In genomic region chr5:119674606-119675330, GRCm38 (mm10) we compare ENCODE assay signal across 10 mouse cellular contexts. TPM values are rescaled to one million over a fixed set of nuclear protein-coding genes. Genes with fewer than 3 reads are reported as not detected.
A peak's percentile ranks its signal among the peaks of the same experiment; 100 is the strongest.
DNase-seq lines count a peak whose midpoint lies in the region; ATAC-seq and TF ChIP-seq lines count a peak whose summit lies in the region.
"Had no signal": no experiment of that assay in that cellular context is flagged by ENCODE, and none has a peak within 500 bp of the region (broad histone marks: within the 10 kb centered on the region; RNA-seq: fewer than 3 reads in every experiment).

No protein-coding gene starts in this region.

- peaks cover 57% of the 10 kb centered on the region for H3K27me3 ChIP-seq in heart, embryonic 12.5 days (replicated peaks)
- peaks cover 36% of the 10 kb centered on the region; the same call in 1 of the 2 replicates for H3K27me3 ChIP-seq in lung, embryonic 15.5 days
- peaks cover 76% of the 10 kb centered on the region for H3K27me3 ChIP-seq in limb, embryonic 10.5 days (ENCODE audit: low read depth, poor library complexity, severe bottlenecking)
- H3K27me3 ChIP-seq in small intestine, adult 2 months (ENCODE audit: control insufficient read depth, insufficient read depth, low read length), result no peaks in the 10 kb centered on the region

- H3K36me3 ChIP-seq in heart, embryonic 12.5 days, result peaks cover 6% of the 10 kb centered on the region; the same call in 1 of the 2 replicates
- H3K36me3 ChIP-seq in lung, embryonic 15.5 days, result no peaks in the 10 kb centered on the region
- H3K36me3 ChIP-seq in limb, embryonic 10.5 days, result peaks cover 54% of the 10 kb centered on the region
- H3K36me3 ChIP-seq in small intestine, adult 2 months (ENCODE audit: control insufficient read depth, insufficient read depth, low read length), result peaks cover 62% of the 10 kb centered on the region

- H3K27ac ChIP-seq in heart, embryonic 12.5 days (ENCODE audit: poor library complexity, severe bottlenecking), result no peak overlapping the region; the same call in 1 of the 2 replicates
- peak overlapping the region; percentile 25 for H3K27ac ChIP-seq in lung, embryonic 15.5 days
- peak overlapping the region; percentile 92 for H3K27ac ChIP-seq in limb, embryonic 10.5 days
- peak overlapping the region; percentile 88 for H3K27ac ChIP-seq in small intestine, adult 2 months (ENCODE audit: insufficient read depth, low read depth, low read length)

- peaks cover 14% of the 10 kb centered on the region for H3K4me1 ChIP-seq in heart, embryonic 12.5 days (replicated peaks)
- H3K4me1 ChIP-seq in lung, embryonic 15.5 days, result peaks cover 15% of the 10 kb centered on the region; the same call in 1 of the 2 replicates
- peaks cover 56% of the 10 kb centered on the region for H3K4me1 ChIP-seq in limb, embryonic 10.5 days
- H3K4me1 ChIP-seq in small intestine, adult 2 months (ENCODE audit: control insufficient read depth, insufficient read depth, insufficient read length, low read length), result no peaks in the 10 kb centered on the region; the same call in 1 of the 2 replicates

- H3K4me2 ChIP-seq in heart, embryonic 12.5 days, result peak overlapping the region; percentile 60
- peak overlapping the region; percentile 81 for H3K4me2 ChIP-seq in lung, embryonic 15.5 days

- no peak for TF ChIP-seq CTCF in small intestine, adult 2 months (IDR thresholded peaks at IDR 0.05; ENCODE audit: extremely low read depth, insufficient read length, insufficient replicate concordance, low read depth, low read length)

- peak overlapping the region; percentile 58 for H3K4me3 ChIP-seq in heart, embryonic 12.5 days
- peak overlapping the region; percentile 66 for H3K4me3 ChIP-seq in lung, embryonic 15.5 days
- peak overlapping the region; percentile 65 for H3K4me3 ChIP-seq in limb, embryonic 10.5 days
- peak overlapping the region; percentile 70 for H3K4me3 ChIP-seq in small intestine, adult 2 months (ENCODE audit: low read depth, low read length)

- 35% methylated on average over 12 of the region's 12 CpGs for WGBS in heart, embryonic 12.5 days
- 11% methylated on average over 12 of the region's 12 CpGs for whole genome bisulfite sequencing in lung, embryonic 15.5 days
- 14% methylated on average over 12 of the region's 12 CpGs for WGBS in limb, embryonic 10.5 days
- WGBS in small intestine, adult 2 months, result 14% methylated on average over 12 of the region's 12 CpGs

- ATAC-seq in heart, embryonic 12.5 days (ENCODE audit: insufficient number of reproducible peaks, low FRiP score), result no peak
- no peak for ATAC-seq in lung, embryonic 15.5 days (ENCODE audit: borderline replicate concordance, extremely low read depth, low FRiP score, low TSS enrichment)
- ATAC-seq in megakaryocyte progenitor cell, adult 5-6 weeks (replicated peaks; ENCODE audit: poor library complexity), result no peak

- H3K9me3 ChIP-seq in heart, embryonic 12.5 days (replicated peaks), result no peaks in the 10 kb centered on the region
- no peaks in the 10 kb centered on the region for H3K9me3 ChIP-seq in lung, embryonic 15.5 days
- no peaks in the 10 kb centered on the region for H3K9me3 ChIP-seq in limb, embryonic 10.5 days (replicated peaks)

- DNase-seq in heart, adult 8-10 months (ENCODE audit: low spot score), result no peak
- no peak for DNase-seq in lung, postnatal 4 days
- DNase-seq in limb, embryonic 10.5 days (ENCODE audit: low spot score), result peak; percentile 39
- no peak for DNase-seq in frontal cortex, postnatal 25 days (ENCODE audit: low spot score in 2 of 2)
- DNase-seq: gastrocnemius, postnatal 36 days had no signal

- H3K9ac ChIP-seq in heart, embryonic 12.5 days, result peak overlapping the region; percentile 52
- H3K9ac ChIP-seq in lung, embryonic 15.5 days, result peak overlapping the region; percentile 85

- TF ChIP-seq POLR2A in small intestine, adult 2 months (IDR thresholded peaks at IDR 0.05; ENCODE audit: low read depth, low read length), result no peak

RNA-seq across cellular contexts. Expression of gene Tbx3, which starts 4.3 kb away (rescaled TPM):
- polyA plus RNA-seq in heart, embryonic 12.5 days (2016; fragmentation: Nextera tagmentation; extraction: Ambion mirVana), result 18.8 and 21.0 TPM in 2 replicates
- 10 to 100 TPM in 3 of 4 experiments, 1 to 10 TPM in 1; 8.9 to 12.7 (median 10.2) TPM for total RNA-seq in heart, adult 8-10 months (2022)
- 59.7 and 63.9 TPM in 2 replicates for polyA plus RNA-seq in lung, embryonic 15.5 days (2015; fragmentation: Nextera tagmentation; extraction: Ambion mirVana)
- 50.1 and 55.3 TPM in 2 replicates for polyA plus RNA-seq in limb, embryonic 10.5 days (2016; fragmentation: Nextera tagmentation; extraction: Ambion mirVana)
- 251 and 672 TPM in 2 replicates for polyA plus RNA-seq in small intestine, adult 2 months (2012; rRNA removed)
- total RNA-seq in megakaryocyte progenitor cell, adult 5-6 weeks (2015), result not detected in 2 replicates
- total RNA-seq in megakaryocyte progenitor cell, adult 5-6 weeks (2017), result not detected in 2 replicates
- total RNA-seq: common myeloid progenitor, adult 5-6 weeks had no signal
